Mouse (Mus musculus) monocyte, adult 59 days (primary cell): ENCODE results near the gene Sac3d1. TPM values are rescaled to one million over a fixed set of nuclear protein-coding genes. Genes with fewer than 3 reads are reported as not detected.

Experiments
- total RNA-seq, 2 experiments: library from RNA; stranded (reverse); gene quantifications; one replicate each; pipeline ENCODE4 v1.2.4; 2023

The Sac3d1 gene
- total RNA-seq: 10 to 100 TPM; 10.7 to 11.4 TPM

DNA sequence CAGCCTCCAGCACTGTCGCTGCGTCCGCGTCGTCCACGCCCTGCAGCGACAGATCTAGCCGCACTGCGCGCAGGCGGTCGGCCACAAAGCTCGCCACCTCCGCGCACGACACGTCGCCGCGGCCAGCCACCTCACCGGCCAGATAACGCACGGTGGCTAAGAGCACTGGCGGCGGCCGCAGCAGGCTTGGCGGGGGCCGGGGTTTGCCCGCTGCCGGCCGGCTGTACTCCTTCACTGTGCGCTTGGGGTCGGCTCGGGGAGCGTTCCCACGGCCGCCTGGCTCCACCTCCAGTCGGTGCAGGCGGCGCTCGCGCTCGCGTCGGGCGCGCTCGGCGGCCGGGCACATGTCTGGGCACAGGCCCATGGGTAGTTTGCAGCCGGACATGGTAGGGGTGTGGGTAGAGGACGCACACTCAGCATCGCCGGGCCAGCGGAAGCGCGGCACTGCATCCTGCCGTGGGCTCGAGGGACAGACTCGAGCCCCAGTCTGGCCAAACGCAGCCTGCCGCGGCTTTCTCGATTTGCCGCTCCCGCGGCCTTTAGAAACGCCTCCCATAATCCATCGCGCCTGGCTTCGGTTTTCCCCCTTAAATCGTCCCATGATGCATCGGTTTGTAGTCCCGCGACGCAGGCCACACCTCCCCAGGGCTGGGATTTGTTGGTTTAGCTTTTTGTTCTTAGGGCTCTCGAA lies at the start of gene Sac3d1:
Gene Sac3d1, minus strand, starts transcription at position 665 of the 691 bp plus-strand sequence.

DNA sequence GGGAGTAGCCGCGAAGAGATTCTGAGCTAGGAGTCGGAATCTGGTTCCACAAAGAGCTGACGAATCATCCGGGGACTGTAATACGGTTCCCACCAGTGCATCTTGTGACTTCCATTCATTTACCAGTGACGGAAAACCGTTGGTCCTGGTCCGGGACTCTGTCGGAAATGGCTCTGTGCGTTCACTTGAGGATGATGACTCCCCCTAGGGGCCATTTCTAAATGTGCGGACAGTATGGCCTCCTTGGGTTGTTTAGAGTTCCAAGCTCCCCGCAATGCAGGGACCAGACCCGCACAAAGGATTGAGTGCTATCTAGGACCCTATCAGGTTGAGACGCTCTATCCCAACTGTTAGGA lies 22.9 kb upstream of the Sac3d1 start, which contains the start of gene Arl2:
Gene Arl2, minus strand, starts transcription at position 155 of the 356 bp plus-strand sequence.

GRCm38 (mm10) chr19:6140678-6141393 lies 22.4 kb upstream of the Sac3d1 start, which contains the start of gene Batf2:
TSS of gene Batf2 (plus strand) at chr19:6140983.

DNA sequence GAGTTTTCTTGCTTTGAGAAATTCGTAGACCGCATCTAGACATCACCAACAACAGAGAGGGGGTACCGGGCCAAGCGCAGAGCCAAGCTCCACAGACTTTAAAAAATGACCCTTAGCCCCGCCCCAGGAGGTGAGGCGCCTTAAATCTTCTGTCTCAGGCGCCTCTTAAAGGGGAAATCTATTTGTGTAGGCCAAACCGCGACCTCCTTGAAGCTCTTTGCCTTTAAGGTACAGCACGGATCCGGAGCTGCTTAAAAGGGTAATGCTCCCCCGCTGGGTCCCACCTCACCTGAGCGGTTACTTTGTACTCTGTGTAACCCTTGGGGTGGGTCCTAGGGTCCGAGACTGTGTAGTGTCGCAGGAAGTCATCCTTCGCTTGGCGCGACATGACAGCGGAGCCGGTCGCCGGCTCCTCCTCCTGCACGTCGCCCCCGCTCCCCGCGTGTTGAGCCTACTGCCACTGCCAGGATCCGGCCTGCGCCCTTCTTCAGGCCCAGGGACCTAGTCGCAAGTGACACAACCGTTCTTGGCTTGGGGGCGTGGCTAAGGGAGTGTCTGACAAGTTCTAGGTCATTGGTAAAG lies 9.4 kb upstream of the Sac3d1 start, which contains the start of gene Snx15:
Gene Snx15, minus strand, starts transcription at position 545 of the 582 bp plus-strand sequence.

DNA sequence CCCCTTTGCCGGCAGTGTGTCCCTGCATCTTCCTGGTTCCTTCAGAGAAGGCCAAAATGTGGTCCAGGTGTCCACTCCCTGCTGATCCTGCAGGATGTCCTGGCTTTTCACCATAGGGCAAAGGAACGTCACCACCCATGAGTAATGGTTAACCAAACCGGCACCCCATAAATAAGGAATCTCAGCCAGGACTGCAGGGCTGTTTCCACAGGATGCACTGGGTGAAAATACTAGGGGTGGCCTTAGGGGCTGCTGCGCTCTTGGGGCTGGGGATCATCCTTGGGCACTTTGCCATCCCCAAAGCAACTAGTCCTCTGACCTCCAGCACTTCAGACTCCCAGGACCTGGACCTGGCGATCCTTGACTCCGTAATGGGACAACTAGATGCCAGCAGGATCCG lies 12.9 kb downstream of the Sac3d1 start, which contains the start of gene Naaladl1:
Gene Naaladl1, plus strand, starts transcription at position 197 of the 400 bp plus-strand sequence.

GRCm38 (mm10) chr19:6094119-6094518 lies 24.3 kb downstream of the Sac3d1 start, which contains the start of gene AC131692.1:
TSS of gene AC131692.1 (plus strand) at chr19:6094419.

GRCm38 (mm10) chr19:6084478-6085248 lies 33.8 kb downstream of the Sac3d1 start, which contains the start of the genes Zfpl1 and Cdca5:
TSS of gene Zfpl1 (minus strand) at chr19:6084956.
TSS of gene Cdca5 (plus strand) at chr19:6084983.

GRCm38 (mm10) chr19:6082156-6082555 lies 36.3 kb downstream of the Sac3d1 start, which contains the start of gene Gm28374:
TSS of gene Gm28374 (minus strand) at chr19:6082256.

GRCm38 (mm10) chr19:6079983-6080480 lies 38.4 kb downstream of the Sac3d1 start, which contains the start of gene Tmem262:
TSS of gene Tmem262 (plus strand) at chr19:6080033.

GRCm38 (mm10) chr19:6076564-6077393 lies 41.7 kb downstream of the Sac3d1 start, which contains the start of gene Vps51:
TSS of gene Vps51 (minus strand) at chr19:6077231.

DNA sequence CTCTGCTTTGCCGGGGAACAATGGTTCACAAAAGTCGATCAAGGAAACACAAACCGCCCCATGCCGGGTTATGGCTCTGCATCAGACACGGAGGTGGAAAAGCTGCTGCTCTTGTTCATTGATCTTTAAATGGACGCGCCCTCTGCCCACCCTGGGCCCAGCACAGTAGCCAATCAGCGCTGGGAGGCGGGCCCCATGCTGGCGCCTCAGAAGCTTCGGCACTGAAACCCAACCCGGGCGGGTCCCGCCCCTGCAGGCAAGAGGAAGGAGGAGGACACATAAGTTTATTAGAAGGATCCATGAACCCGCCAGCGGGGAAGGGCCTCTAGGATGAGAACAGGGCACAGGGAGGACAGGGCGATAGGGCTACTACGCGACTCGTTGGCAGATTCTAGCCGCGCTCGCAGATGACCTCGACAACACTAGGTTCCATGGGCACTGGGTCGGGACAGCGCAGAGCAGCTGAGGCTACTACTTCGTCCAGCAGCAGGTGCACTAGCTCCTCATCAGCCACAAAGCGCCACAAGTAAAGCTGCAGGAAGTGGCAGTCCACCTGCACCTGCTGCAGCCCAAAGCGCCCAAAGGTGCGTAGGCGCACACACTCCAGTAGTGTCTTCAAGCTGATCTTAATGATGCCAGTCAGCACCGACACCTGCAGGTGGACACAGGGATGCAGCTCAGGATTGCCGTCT lies 50.6 kb downstream of the Sac3d1 start, which contains the start of gene Tm7sf2:
Gene Tm7sf2, minus strand, starts transcription at position 650 of the 692 bp plus-strand sequence.

Other genes with a start within 250 kb of the Sac3d1 start
- gene Frmd8, start 243.4 kb downstream of the Sac3d1 start, total RNA-seq: 10 to 100 TPM; 80.4 to 88.1 TPM
- 10 to 100 TPM; 77.6 to 84.5 TPM for gene Slc25a45, start 240.8 kb downstream of the Sac3d1 start, total RNA-seq
- 1 to 10 TPM; 1.1 to 1.6 TPM for gene Tigd3, start 224.5 kb downstream of the Sac3d1 start, total RNA-seq
- 100 to 1,000 TPM; 131 to 160 TPM for gene Dpf2, start 205.6 kb downstream of the Sac3d1 start, total RNA-seq
- gene Cdc42ep2, start 193.8 kb downstream of the Sac3d1 start, total RNA-seq: 10 to 100 TPM; 40.3 to 51.9 TPM
- gene Pola2, start 154.4 kb downstream of the Sac3d1 start, total RNA-seq: 10 to 100 TPM; 29.1 to 38.4 TPM
- not detected for gene Slc22a20, start 132.5 kb downstream of the Sac3d1 start, total RNA-seq
- 10 to 100 TPM; 64.1 to 69.8 TPM for gene Capn1, start 102.8 kb downstream of the Sac3d1 start, total RNA-seq
- 10 to 100 TPM; 56.0 to 57.8 TPM for gene Syvn1, start 72.1 kb downstream of the Sac3d1 start, total RNA-seq
- gene Mrpl49, start 60.9 kb downstream of the Sac3d1 start, total RNA-seq: 10 to 100 TPM; 15.0 to 15.8 TPM
- 1,000 to 10,000 TPM; 2,789 to 3,006 TPM for gene Fau, start 60.8 kb downstream of the Sac3d1 start, total RNA-seq
- gene Znhit2, start 57.5 kb downstream of the Sac3d1 start, total RNA-seq: 10 to 100 TPM; 13.9 to 14.4 TPM
- 10 to 100 TPM; 16.3 to 21.0 TPM for gene Tm7sf2, start 50.3 kb downstream of the Sac3d1 start, total RNA-seq
- gene Vps51, start 41.4 kb downstream of the Sac3d1 start, total RNA-seq: 100 to 1,000 TPM; 118 to 121 TPM
- gene Tmem262, start 38.6 kb downstream of the Sac3d1 start, total RNA-seq: not detected
- gene Gm28374, start 36.4 kb downstream of the Sac3d1 start, total RNA-seq: 1 to 10 TPM in 1 of 2 experiments, not detected in 1; 1.5 TPM
- 10 to 100 TPM; 43.3 to 45.6 TPM for gene Zfpl1, start 33.7 kb downstream of the Sac3d1 start, total RNA-seq
- 1 to 10 TPM in 1 of 2 experiments, under 1 TPM in 1; 0.85 to 1.2 TPM for gene Cdca5, start 33.7 kb downstream of the Sac3d1 start, total RNA-seq
- gene AC131692.1, start 24.2 kb downstream of the Sac3d1 start, total RNA-seq: 1 to 10 TPM in 1 of 2 experiments, not detected in 1; 1.2 TPM
- not detected for gene Naaladl1, start 12.9 kb downstream of the Sac3d1 start, total RNA-seq
- 10 to 100 TPM; 18.9 to 20.3 TPM for gene Snx15, start 9.7 kb upstream of the Sac3d1 start, total RNA-seq
- 1 to 10 TPM; 4.1 to 9.4 TPM for gene Batf2, start 22.3 kb upstream of the Sac3d1 start, total RNA-seq
- gene Arl2, start 22.9 kb upstream of the Sac3d1 start, total RNA-seq: 10 to 100 TPM; 16.4 to 17.6 TPM
- under 1 TPM in 1 of 2 experiments, not detected in 1; 0.67 TPM for gene Majin, start 65.7 kb upstream of the Sac3d1 start, total RNA-seq
- not detected for gene Gpha2, start 107.7 kb upstream of the Sac3d1 start, total RNA-seq
- gene Ppp2r5b, start 117.2 kb upstream of the Sac3d1 start, total RNA-seq: 10 to 100 TPM; 17.2 to 18.4 TPM
- 100 to 1,000 TPM; 176 to 243 TPM for gene Atg2a, start 123.0 kb upstream of the Sac3d1 start, total RNA-seq
- gene Ehd1, start 158.1 kb upstream of the Sac3d1 start, total RNA-seq: 100 to 1,000 TPM; 239 to 255 TPM
- 1 to 10 TPM; 7.1 to 8.1 TPM for gene Cdc42bpg, start 187.8 kb upstream of the Sac3d1 start, total RNA-seq
- gene Men1, start 216.3 kb upstream of the Sac3d1 start, total RNA-seq: 10 to 100 TPM; 22.7 to 23.6 TPM
- 100 to 1,000 TPM; 160 to 177 TPM for gene Map4k2, start 222.5 kb upstream of the Sac3d1 start, total RNA-seq
- gene Sf1, start 245.0 kb upstream of the Sac3d1 start, total RNA-seq: 100 to 1,000 TPM; 604 to 606 TPM